Mouse (Mus musculus) lung, postnatal 0 days (tissue): Measurements from ENCODE around the gene Coq2. TPM values are rescaled to one million over a fixed set of nuclear protein-coding genes. Genes with fewer than 3 reads are reported as not detected.

Experiments
- ATAC-seq: fragments of 200-750 bp; cut with Nextera tagmentation; 2 replicates; pipeline ENCODE4 v1.8.0; 2017; ENCODE audit warnings: moderate library complexity
- DNase-seq: peaks from one replicate; pipeline ENCODE4 v3.0.0-alpha.2; 2016; ENCODE audit warnings: low spot score
- H3K27ac ChIP-seq: fragments of 300-500 bp; sonication (generic); 2 replicates; pipeline ENCODE4 v1.5.1; 2014; ENCODE audit warnings: antibody characterized with exemption, mild to moderate bottlenecking, low read length, mixed read lengths
- H3K27me3 ChIP-seq: fragments of 300-500 bp; sonication (generic); replicated peaks from 2 replicates; pipeline ENCODE4 v1.6.1; 2014; ENCODE audit warnings: low read length, mixed read lengths; ENCODE audit not compliant: insufficient read depth
- H3K36me3 ChIP-seq: fragments of 300-500 bp; sonication (generic); 2 replicates; pipeline ENCODE4 v1.6.1; 2014; ENCODE audit warnings: low read length, mixed read lengths; ENCODE audit not compliant: insufficient read depth
- H3K4me1 ChIP-seq: fragments of 300-500 bp; sonication (generic); 2 replicates; pipeline ENCODE4 v1.6.1; 2014; ENCODE audit warnings: antibody characterized with exemption, low read depth, low read length, mixed read lengths; ENCODE audit not compliant: insufficient read depth
- H3K4me2 ChIP-seq: fragments of 300-500 bp; sonication (generic); replicated peaks from 2 replicates; pipeline ENCODE4 v1.6.1; 2014; ENCODE audit warnings: low read depth, mild to moderate bottlenecking, low read length, moderate library complexity, mixed read lengths
- H3K4me3 ChIP-seq: fragments of 300-500 bp; sonication (generic); 2 replicates; pipeline ENCODE4 v1.5.1; 2014; ENCODE audit warnings: low read depth, low read length
- H3K9ac ChIP-seq: fragments of 300-500 bp; sonication (generic); replicated peaks from 2 replicates; pipeline ENCODE4 v1.6.1; 2014; ENCODE audit warnings: low read depth, mild to moderate bottlenecking
- H3K9me3 ChIP-seq: fragments of 300-500 bp; sonication (generic); 2 replicates; pipeline ENCODE4 v1.6.1; 2016; ENCODE audit warnings: low read length, mixed read lengths
- CTCF ChIP-seq: IDR thresholded peaks from 2 replicates; pipeline ENCODE4 v1.5.1; 2016; ENCODE audit warnings: antibody characterized with exemption, mild to moderate bottlenecking
- EP300 ChIP-seq: IDR thresholded peaks from 2 replicates; pipeline ENCODE4 v1.6.1; 2016; ENCODE audit warnings: antibody characterized with exemption, mild to moderate bottlenecking, control low read depth
- WGBS: fragments of 180-500 bp; shearing (Covaris S2); extraction: QIAGEN DNeasy Blood & Tissue Kit; methylation state at CpG from one replicate; pipeline ENCODE4 v1.1.7; 2014; 5-methylcytosine and 5-hydroxymethylcytosine counted together
- polyA plus RNA-seq: library from polyadenylated mRNA; unstranded; fragments of >200 nt; fragmentation: Nextera tagmentation; extraction: Ambion mirVana; gene quantifications from 2 replicates; pipeline ENCODE4 v1.2.1, GENCODE M21; 2015

Coq2 gene
- polyA plus RNA-seq, 1 experiment from 2014 or later, result 34.3 TPM

- WGBS, result 68% methylated on average over 7 of the region's 7 CpGs
- Histone ChIP-seq H3K4me3 (no peak overlapping the region), H3K27ac (no peak overlapping the region), H3K9me3 (no peaks in the 10 kb centered on the region), H3K4me1 (no peaks in the 10 kb centered on the region), H3K4me2 (no peak overlapping the region), H3K36me3 (0 out of 2 replicates have a peak, but pooled peaks cover 6% of the 10 kb centered on the region), H3K27me3 (no peaks in the 10 kb centered on the region), H3K9ac (no peak overlapping the region)
- DNase-seq, result no peak
- TF ChIP-seq EP300 (no peak), CTCF (no peak)
- no peak for ATAC-seq
Measured at GRCm38 (mm10) chr5:100650969-100651368, 24.0 kb downstream of the Coq2 start.

GRCm38 (mm10) chr5:100648546-100648945 is 26.4 kb downstream of the Coq2 start:
- H3K4me3 ChIP-seq, result no peak overlapping the region
- ATAC-seq (no peak), DNase-seq (no peak)
- no peak overlapping the region for H3K9ac ChIP-seq
- H3K27ac ChIP-seq, result no peak overlapping the region
- no peaks in the 10 kb centered on the region for H3K36me3 ChIP-seq
- H3K9me3 ChIP-seq, result no peaks in the 10 kb centered on the region
- 37% methylated on average over 5 of the region's 6 CpGs for WGBS
- peaks cover 5% of the 10 kb centered on the region; the same call in 1 of the 2 replicates for H3K4me1 ChIP-seq
- no peak overlapping the region for H3K4me2 ChIP-seq
- no peaks in the 10 kb centered on the region for H3K27me3 ChIP-seq
- TF ChIP-seq EP300, result no peak

- 41% methylated on average over 10 of the region's 10 CpGs for WGBS
- no peak for TF ChIP-seq EP300
- TF ChIP-seq CTCF, result no peak
- H3K4me2 ChIP-seq, result no peak overlapping the region
- H3K4me1 ChIP-seq, result peaks cover 10% of the 10 kb centered on the region
- H3K36me3 ChIP-seq, result no peaks in the 10 kb centered on the region
- no peak overlapping the region for H3K9ac ChIP-seq
- H3K9me3 ChIP-seq, result no peaks in the 10 kb centered on the region
- H3K27ac ChIP-seq, result no peak overlapping the region
- no peaks in the 10 kb centered on the region for H3K27me3 ChIP-seq
- no peak for ATAC-seq
- DNase-seq, result no peak
- no peak overlapping the region for H3K4me3 ChIP-seq
Measured at GRCm38 (mm10) chr5:100648046-100648445, 26.9 kb downstream of the Coq2 start.

GRCm38 (mm10) chr5:100646558-100646957 is 28.4 kb downstream of the Coq2 start:
- Histone ChIP-seq H3K4me1 (peaks cover 11% of the 10 kb centered on the region), H3K4me2 (no peak overlapping the region), H3K27me3 (no peaks in the 10 kb centered on the region), H3K9me3 (no peaks in the 10 kb centered on the region), H3K4me3 (no peak overlapping the region), H3K36me3 (no peaks in the 10 kb centered on the region), H3K9ac (no peak overlapping the region), H3K27ac (no peak overlapping the region)
- peak; percentile 62 for ATAC-seq
- WGBS, result 56% methylated on average over 4 of the region's 4 CpGs
- TF ChIP-seq CTCF (no peak), EP300 (no peak)
- DNase-seq, result peak; percentile 59

GRCm38 (mm10) chr5:100643991-100644535 is 30.9 kb downstream of the Coq2 start:
- H3K27ac ChIP-seq, result no peak overlapping the region
- WGBS, result 25% methylated on average over 7 of the region's 7 CpGs
- H3K4me2 ChIP-seq, result no peak overlapping the region

GRCm38 (mm10) chr5:100643253-100643990 is 31.5 kb downstream of the Coq2 start:
- H3K27ac ChIP-seq, result no peak overlapping the region
- DNase-seq, result no peak
- WGBS, result 32% methylated on average over 12 of the region's 12 CpGs
- ATAC-seq, result no peak
- no peak for TF ChIP-seq CTCF
- no peak for TF ChIP-seq EP300
- H3K9me3 ChIP-seq, result no peaks in the 10 kb centered on the region
- no peak overlapping the region for H3K9ac ChIP-seq
- H3K4me3 ChIP-seq, result no peak overlapping the region
- no peak overlapping the region for H3K4me2 ChIP-seq
- H3K4me1 ChIP-seq, result peaks cover 11% of the 10 kb centered on the region
- H3K27me3 ChIP-seq, result no peaks in the 10 kb centered on the region
- H3K36me3 ChIP-seq, result no peaks in the 10 kb centered on the region

More at GRCm38 (mm10) chr5:100643991-100644535, 30.9 kb downstream of the Coq2 start:
- DNase-seq (no peak), ATAC-seq (peak; percentile 48)
- Histone ChIP-seq H3K4me3 (no peak overlapping the region), H3K27me3 (no peaks in the 10 kb centered on the region), H3K4me1 (peaks cover 11% of the 10 kb centered on the region), H3K9ac (no peak overlapping the region), H3K9me3 (no peaks in the 10 kb centered on the region), H3K36me3 (no peaks in the 10 kb centered on the region)
- no peak for TF ChIP-seq EP300
- TF ChIP-seq CTCF, result no peak
